Mouse (Mus musculus) heart, adult 2 months (tissue): ENCODE results near the gene Rnaseh2a. TPM values are rescaled to one million over a fixed set of nuclear protein-coding genes. Genes with fewer than 3 reads are reported as not detected.

Source experiments
- DNase-seq, 2 experiments: peaks; one replicate each; pipeline ENCODE4 v3.0.0; 2021
- H3K27ac ChIP-seq: fragments of 200-600 bp; 2 replicates; pipeline ENCODE4 v1.8.1; 2022
- H3K27me3 ChIP-seq: fragments of 200-500 bp; 2 replicates; pipeline ENCODE4 v1.6.1; 2012; ENCODE audit warnings: mild to moderate bottlenecking, low read length, inconsistent platforms, mixed read lengths; ENCODE audit not compliant: control insufficient read depth, insufficient read depth
- H3K36me3 ChIP-seq: fragments of 200-500 bp; 2 replicates; pipeline ENCODE4 v1.6.1; 2012; ENCODE audit warnings: low read length, inconsistent platforms; ENCODE audit not compliant: control insufficient read depth, insufficient read depth
- H3K4me1 ChIP-seq: fragments of 200-500 bp; 2 replicates; pipeline ENCODE4 v1.6.1; 2011; ENCODE audit warnings: low read length; ENCODE audit not compliant: control insufficient read depth, insufficient read depth
- H3K4me3 ChIP-seq: fragments of 200-600 bp; 2 replicates; pipeline ENCODE4 v1.8.1; 2022
- H3K79me2 ChIP-seq: fragments of 200-500 bp; replicated peaks from 2 replicates; pipeline ENCODE4 v1.6.1; 2012; ENCODE audit warnings: mild to moderate bottlenecking, inconsistent platforms, low read length, moderate library complexity, mixed read lengths; ENCODE audit not compliant: control insufficient read depth, insufficient read depth
- H3K9ac ChIP-seq: fragments of 200-500 bp; 2 replicates; pipeline ENCODE4 v1.6.1; 2012; ENCODE audit warnings: low read depth, mild to moderate bottlenecking, control low read depth, inconsistent platforms, low read length, mixed read lengths
- CTCF ChIP-seq: fragments of 200-600 bp; IDR thresholded peaks from 2 replicates; pipeline ENCODE4 v1.8.1; 2022; ENCODE audit warnings: antibody characterized with exemption, mild to moderate bottlenecking, moderate library complexity
- EP300 ChIP-seq: fragments of 200-500 bp; IDR thresholded peaks from 2 replicates; pipeline ENCODE4 v1.6.1; 2011; ENCODE audit warnings: low read depth, low read length, control low read depth; ENCODE audit not compliant: insufficient read depth
- POLR2A ChIP-seq: fragments of 200-500 bp; IDR thresholded peaks from 2 replicates; pipeline ENCODE4 v1.6.1; 2011; ENCODE audit warnings: mild to moderate bottlenecking, low read depth, low read length, control low read depth; ENCODE audit not compliant: insufficient read depth
- WGBS: fragments of 180-500 bp; shearing (Covaris S2); methylation state at CpG from one replicate; pipeline ENCODE4 v1.1.7; 2018; 5-methylcytosine and 5-hydroxymethylcytosine counted together
- intact Hi-C: fragments of 180-260 bp; cut with DNase I; formaldehyde crosslinking; loops from one replicate; pipeline ENCODE4 v1.15.1; 2025
- polyA plus RNA-seq: library from polyadenylated mRNA; depleted of rRNA; stranded (reverse); fragments of >200 nt; gene quantifications from 2 replicates; pipeline ENCODE4 v1.2.3, GENCODE M21; 2012
- total RNA-seq, 2 experiments: library from RNA; stranded (reverse); gene quantifications; 2 replicates each; pipeline ENCODE4 v1.2.3; 2021

Rnaseh2a gene
- total and polyA plus RNA-seq, 3 experiments = 33.7 to 50.5 (median 38.1) TPM

DNA sequence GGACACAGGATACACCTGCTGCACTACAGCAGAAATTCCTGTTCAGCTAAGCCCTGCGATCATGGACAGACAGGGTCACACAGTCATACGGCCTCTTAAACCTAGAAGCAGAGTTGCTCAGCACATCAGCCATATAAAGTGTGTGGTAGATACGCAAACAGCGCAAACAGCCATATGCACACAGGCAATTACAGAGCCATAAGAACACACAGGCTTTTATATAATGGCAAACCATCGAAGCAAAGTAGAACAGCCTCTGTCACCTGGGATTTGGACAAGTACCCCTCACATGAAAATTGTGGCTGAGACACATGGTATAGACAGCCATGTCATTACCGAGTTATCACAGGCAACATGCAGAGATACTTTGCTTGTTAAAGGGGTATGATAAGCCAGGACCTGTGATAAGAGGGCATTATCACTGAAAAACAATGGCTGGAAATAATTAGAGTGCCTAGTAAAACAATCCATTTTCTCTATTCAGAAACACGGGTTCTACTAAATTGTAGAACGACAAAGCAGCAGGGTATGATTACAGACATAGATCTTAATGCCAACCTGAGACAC is 16.9 kb upstream of the Rnaseh2a start:
- Histone ChIP-seq H3K4me3 (peak overlapping the region; percentile 79), H3K4me1 (peaks cover 17% of the 10 kb centered on the region), H3K27ac (peak overlapping the region; percentile 87), H3K79me2 (no peaks in the 10 kb centered on the region), H3K27me3 (no peaks in the 10 kb centered on the region), H3K36me3 (no peaks in the 10 kb centered on the region), H3K9ac (peak overlapping the region; percentile 57)
- TF ChIP-seq POLR2A (no peak), EP300 (no peak), CTCF (no peak)
- 36% methylated on average over 8 of the region's 8 CpGs for WGBS
- intact Hi-C loops = no loop called here
- no peak for DNase-seq

- peak overlapping the region; percentile 57 for H3K9ac ChIP-seq
- peak overlapping the region; percentile 87 for H3K27ac ChIP-seq
- H3K4me3 ChIP-seq = peak overlapping the region; percentile 79
- DNase-seq = peak; percentile 89 to 93
- no peaks in the 10 kb centered on the region for H3K79me2 ChIP-seq
- H3K27me3 ChIP-seq = no peaks in the 10 kb centered on the region
- intact Hi-C loops = no loop called here
- peaks cover 21% of the 10 kb centered on the region for H3K4me1 ChIP-seq
- H3K36me3 ChIP-seq = no peaks in the 10 kb centered on the region
- under 1% methylated on average over 53 of the region's 53 CpGs for WGBS
- TF ChIP-seq CTCF (no peak), EP300 (no peak), POLR2A (peak; percentile 71)
These were observed 16.3 kb upstream of the Rnaseh2a start for GRCm38 (mm10) chr8:84985684-84986378.

GRCm38 (mm10) chr8:84985049-84985683 is 15.6 kb upstream of the Rnaseh2a start:
- no peaks in the 10 kb centered on the region for H3K79me2 ChIP-seq
- H3K27me3 ChIP-seq = no peaks in the 10 kb centered on the region
- intact Hi-C loops = no loop called here
- no peak for TF ChIP-seq POLR2A
- H3K9ac ChIP-seq = peak overlapping the region; percentile 57
- H3K27ac ChIP-seq = peak overlapping the region; percentile 87
- peaks cover 21% of the 10 kb centered on the region for H3K4me1 ChIP-seq
- DNase-seq = no peak
- WGBS = 9% methylated on average over 23 of the region's 23 CpGs
- H3K4me3 ChIP-seq = peak overlapping the region; percentile 79
- no peaks in the 10 kb centered on the region for H3K36me3 ChIP-seq

DNA sequence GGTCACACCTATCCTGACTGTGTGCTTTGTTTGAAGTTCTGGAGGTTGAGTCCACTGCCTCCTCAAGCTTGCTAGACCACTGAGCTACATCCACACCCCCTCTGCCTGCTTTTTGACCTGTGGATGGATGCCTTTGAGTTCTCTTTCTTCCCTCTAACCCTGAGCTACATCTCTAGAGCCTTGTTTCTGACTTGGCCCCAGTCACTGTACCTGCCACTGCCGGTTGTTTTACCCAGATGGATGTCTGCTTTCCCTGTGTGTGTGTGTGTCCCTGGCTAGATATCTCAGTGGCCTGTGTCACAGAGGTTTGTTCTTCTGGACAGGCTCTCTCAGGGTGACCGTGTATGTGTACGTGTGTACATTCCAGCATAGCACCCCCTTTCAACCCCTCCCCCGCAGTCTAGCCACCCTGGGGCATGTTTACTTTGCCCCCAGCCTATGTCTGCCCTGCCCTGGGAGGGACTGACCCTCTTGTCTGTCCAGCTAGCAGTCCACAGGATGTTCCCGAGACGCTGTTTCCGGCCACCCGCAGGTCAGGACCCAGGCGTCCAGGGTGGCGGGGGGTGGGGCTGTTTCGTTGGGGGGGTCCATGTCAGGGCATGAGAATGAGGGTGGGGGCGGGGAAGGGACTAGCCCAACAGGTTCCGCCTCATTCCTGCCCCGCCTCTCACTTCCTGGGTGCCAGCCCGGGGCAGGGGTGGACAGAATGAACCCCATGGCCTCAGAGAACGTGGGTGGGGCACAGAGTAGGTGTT is 14.9 kb upstream of the Rnaseh2a start:
- TF ChIP-seq CTCF (no peak), POLR2A (no peak), EP300 (no peak)
- Histone ChIP-seq H3K4me3 (peak overlapping the region; percentile 79; the same call in 1 of the 2 replicates), H3K27me3 (no peaks in the 10 kb centered on the region), H3K27ac (peak overlapping the region; percentile 87), H3K4me1 (peaks cover 21% of the 10 kb centered on the region), H3K36me3 (no peaks in the 10 kb centered on the region), H3K9ac (peak overlapping the region; percentile 19; the same call in 1 of the 2 replicates), H3K79me2 (no peaks in the 10 kb centered on the region)
- DNase-seq = peak; percentile 55 to 68
- intact Hi-C loops = no loop called here
- 19% methylated on average over 15 of the region's 16 CpGs for WGBS

- Histone ChIP-seq H3K27ac (no peak overlapping the region), H3K4me1 (peaks cover 19% of the 10 kb centered on the region)
These were observed 13.0 kb upstream of the Rnaseh2a start for GRCm38 (mm10) chr8:84982499-84983011.

More at GRCm38 (mm10) chr8:84982499-84983011, 13.0 kb upstream of the Rnaseh2a start:
- TF ChIP-seq POLR2A (no peak), CTCF (no peak), EP300 (no peak)
- Histone ChIP-seq H3K9ac (no peak overlapping the region), H3K79me2 (no peaks in the 10 kb centered on the region), H3K36me3 (no peaks in the 10 kb centered on the region), H3K27me3 (no peaks in the 10 kb centered on the region), H3K4me3 (no peak overlapping the region)
- intact Hi-C loops = no loop called here
- no peak for DNase-seq
- 43% methylated on average over 3 of the region's 3 CpGs for WGBS
